ENCODE assay signal across 31 mouse cellular contexts in genomic region chr3:108921822-108922221, GRCm38 (mm10). TPM values are rescaled to one million over a fixed set of nuclear protein-coding genes. Genes with fewer than 3 reads are reported as not detected.
DNase-seq lines count a peak whose midpoint lies in the region; ATAC-seq and TF ChIP-seq lines count a peak whose summit lies in the region.
"Had no signal": no experiment of that assay in that cellular context is flagged by ENCODE, and none has a peak within 500 bp of the region (broad histone marks: within the 10 kb centered on the region; RNA-seq: fewer than 3 reads in every experiment).

No protein-coding gene starts in this region.

- TF ChIP-seq CTCF in stomach, postnatal 0 days (IDR thresholded peaks at IDR 0.05; ENCODE audit: low read depth) = no peak

- no peak for DNase-seq in stomach, postnatal 0 days (ENCODE audit: low spot score)
- no peak for DNase-seq in midbrain, embryonic 10.5 days (ENCODE audit: low spot score)
- no peak for DNase-seq in gastrocnemius, adult 8-10 months (ENCODE audit: low spot score in 2 of 2)
- no peak for DNase-seq in spleen, adult 12 weeks (ENCODE audit: low spot score)
- DNase-seq: adrenal gland, adult 2 months; cerebellum, adult 18-20 months; cerebellum, postnatal 25 days; embryo, embryonic 11 days; gastrocnemius, adult 2 months; heart, postnatal 14 days; kidney, adult 11 months; midbrain, embryonic 14.5 days had no signal

- H3K36me3 ChIP-seq in stomach, embryonic 15.5 days = no peaks in the 10 kb centered on the region
- H3K36me3 ChIP-seq in stomach, postnatal 0 days (ENCODE audit: control insufficient read depth, insufficient read depth, low read length) = no peaks in the 10 kb centered on the region
- no peaks in the 10 kb centered on the region for H3K36me3 ChIP-seq in liver, embryonic 15.5 days (replicated peaks)
- no peaks in the 10 kb centered on the region for H3K36me3 ChIP-seq in midbrain, embryonic 10.5 days
- H3K36me3 ChIP-seq: embryonic facial prominence, embryonic 13.5 days; hindbrain, embryonic 12.5 days; limb, embryonic 10.5 days had no signal

- no peaks in the 10 kb centered on the region for H3K27me3 ChIP-seq in stomach, embryonic 15.5 days (replicated peaks)
- no peaks in the 10 kb centered on the region for H3K27me3 ChIP-seq in stomach, postnatal 0 days (ENCODE audit: control insufficient read depth, insufficient read depth, low read length)
- no peaks in the 10 kb centered on the region for H3K27me3 ChIP-seq in liver, embryonic 15.5 days
- H3K27me3 ChIP-seq in midbrain, embryonic 10.5 days (ENCODE audit: low read depth, poor library complexity, severe bottlenecking) = no peaks in the 10 kb centered on the region
- H3K27me3 ChIP-seq: embryonic facial prominence, embryonic 13.5 days; hindbrain, embryonic 12.5 days had no signal

- H3K4me2 ChIP-seq in stomach, embryonic 15.5 days = no peak overlapping the region
- no peak overlapping the region for H3K4me2 ChIP-seq in stomach, postnatal 0 days (replicated peaks; ENCODE audit: low read depth)
- peak overlapping the region; percentile 11; the same call in 1 of the 2 replicates for H3K4me2 ChIP-seq in liver, embryonic 15.5 days
- H3K4me2 ChIP-seq: embryonic facial prominence, embryonic 13.5 days; heart, embryonic 11.5 days; hindbrain, embryonic 12.5 days had no signal

- no peak overlapping the region for H3K9ac ChIP-seq in stomach, embryonic 15.5 days
- no peak overlapping the region for H3K9ac ChIP-seq in stomach, postnatal 0 days (ENCODE audit: low read length)
- H3K9ac ChIP-seq in liver, embryonic 15.5 days = no peak overlapping the region
- H3K9ac ChIP-seq: embryonic facial prominence, embryonic 13.5 days; hindbrain, embryonic 12.5 days had no signal

- H3K27ac ChIP-seq in stomach, embryonic 15.5 days = no peak overlapping the region
- no peak overlapping the region for H3K27ac ChIP-seq in stomach, postnatal 0 days (replicated peaks)
- peak overlapping the region; percentile 63 for H3K27ac ChIP-seq in liver, embryonic 15.5 days (replicated peaks)
- H3K27ac ChIP-seq in midbrain, embryonic 10.5 days (replicated peaks) = no peak overlapping the region
- H3K27ac ChIP-seq: embryonic facial prominence, embryonic 13.5 days; gastrocnemius, adult 2 months; hindbrain, embryonic 12.5 days; limb, embryonic 10.5 days had no signal

- peak; percentile 83 for ATAC-seq in stomach, embryonic 15.5 days (ENCODE audit: insufficient read depth, low FRiP score, low read depth)
- ATAC-seq in stomach, postnatal 0 days (ENCODE audit: low FRiP score, low TSS enrichment) = no peak
- peak; percentile 84 for ATAC-seq in erythroid progenitor cell, adult 5-6 weeks (replicated peaks; ENCODE audit: low FRiP score, poor library complexity, severe bottlenecking)
- ATAC-seq in liver, embryonic 15.5 days (ENCODE audit: insufficient read depth) = peak; percentile 96
- ATAC-seq: forebrain, embryonic 14.5 days; lung, postnatal 0 days had no signal

- H3K4me3 ChIP-seq in stomach, embryonic 15.5 days (replicated peaks) = no peak overlapping the region
- H3K4me3 ChIP-seq in stomach, postnatal 0 days (ENCODE audit: low read depth, low read length) = no peak overlapping the region
- H3K4me3 ChIP-seq in liver, embryonic 15.5 days (replicated peaks) = no peak overlapping the region
- H3K4me3 ChIP-seq in midbrain, embryonic 10.5 days = no peak overlapping the region
- H3K4me3 ChIP-seq: embryonic facial prominence, embryonic 13.5 days; gastrocnemius, adult 2 months; hindbrain, embryonic 12.5 days; limb, embryonic 10.5 days had no signal

- TF ChIP-seq EP300 in stomach, postnatal 0 days (optimal IDR thresholded peaks at IDR 0.05) = no peak

- WGBS in stomach, embryonic 15.5 days = 80% methylated on average over 1 of the region's 1 CpGs
- WGBS in stomach, postnatal 0 days = 83% methylated on average over 1 of the region's 1 CpGs
- 43% methylated on average over 1 of the region's 1 CpGs for WGBS in liver, embryonic 15.5 days (ENCODE audit: insufficient replicate concordance)
- 88% methylated on average over 1 of the region's 1 CpGs for WGBS in midbrain, embryonic 10.5 days

- H3K4me1 ChIP-seq in stomach, embryonic 15.5 days = no peaks in the 10 kb centered on the region
- H3K4me1 ChIP-seq in stomach, postnatal 0 days (replicated peaks; ENCODE audit: control insufficient read depth, insufficient read depth) = no peaks in the 10 kb centered on the region
- H3K4me1 ChIP-seq in liver, embryonic 15.5 days (replicated peaks) = peaks cover 36% of the 10 kb centered on the region
- H3K4me1 ChIP-seq in midbrain, embryonic 10.5 days = peaks cover 9% of the 10 kb centered on the region; the same call in 1 of the 2 replicates
- H3K4me1 ChIP-seq: embryonic facial prominence, embryonic 13.5 days; hindbrain, embryonic 12.5 days; limb, embryonic 10.5 days had no signal

- no peaks in the 10 kb centered on the region for H3K9me3 ChIP-seq in stomach, embryonic 15.5 days
- H3K9me3 ChIP-seq in stomach, postnatal 0 days (ENCODE audit: control insufficient read depth, low read length) = no peaks in the 10 kb centered on the region
- no peaks in the 10 kb centered on the region for H3K9me3 ChIP-seq in liver, embryonic 15.5 days (replicated peaks)
- no peaks in the 10 kb centered on the region for H3K9me3 ChIP-seq in midbrain, embryonic 10.5 days (replicated peaks)
- H3K9me3 ChIP-seq: embryonic facial prominence, embryonic 13.5 days; hindbrain, embryonic 12.5 days; limb, embryonic 10.5 days had no signal

RNA-seq across cellular contexts. Expression of gene Prpf38b, which starts 10.3 kb away (rescaled TPM):
- 84.5 and 88.8 TPM in 2 replicates for polyA plus RNA-seq in stomach, embryonic 15.5 days (2015; fragmentation: Nextera tagmentation; extraction: Ambion mirVana)
- 26.1 and 31.1 TPM in 2 replicates for polyA plus RNA-seq in stomach, postnatal 0 days (2015; fragmentation: Nextera tagmentation; extraction: Ambion mirVana)
- 106 and 128 TPM in 2 replicates for total RNA-seq in erythroid progenitor cell, adult 5-6 weeks (2015; ENCODE audit: low replicate concordance)
- 197 and 285 TPM in 2 replicates for total RNA-seq in erythroid progenitor cell, adult 5-6 weeks (2017; ENCODE audit: low replicate concordance)
- 26.3 and 26.4 TPM in 2 replicates for polyA plus RNA-seq in liver, embryonic 15.5 days (2015; fragmentation: Nextera tagmentation; extraction: Ambion mirVana)
- polyA plus RNA-seq in midbrain, embryonic 10.5 days (2016; fragmentation: Nextera tagmentation; extraction: Ambion mirVana) = 67.2 and 68.3 TPM in 2 replicates
- total RNA-seq in gastrocnemius, adult 8-10 months (2022) = 10 to 100 TPM; 10.7 to 16.0 (median 13.3) TPM

RNA-seq across cellular contexts. Expression of gene Henmt1, which starts 17.9 kb away (rescaled TPM):
- 0.41 and 0.44 TPM in 2 replicates for polyA plus RNA-seq in stomach, embryonic 15.5 days (2015; fragmentation: Nextera tagmentation; extraction: Ambion mirVana)
- 0.15 and 0.25 TPM in 2 replicates for polyA plus RNA-seq in stomach, postnatal 0 days (2015; fragmentation: Nextera tagmentation; extraction: Ambion mirVana)
- not detected in 2 replicates for total RNA-seq in erythroid progenitor cell, adult 5-6 weeks (2015; ENCODE audit: low replicate concordance)
- total RNA-seq in erythroid progenitor cell, adult 5-6 weeks (2017; ENCODE audit: low replicate concordance) = not detected in 2 replicates
- not detected in 2 replicates for polyA plus RNA-seq in liver, embryonic 15.5 days (2015; fragmentation: Nextera tagmentation; extraction: Ambion mirVana)
- 0.62 and 0.67 TPM in 2 replicates for polyA plus RNA-seq in midbrain, embryonic 10.5 days (2016; fragmentation: Nextera tagmentation; extraction: Ambion mirVana)
- total RNA-seq in gastrocnemius, adult 8-10 months (2022) = not detected
- total RNA-seq: adrenal gland, adult 2 months; gastrocnemius, adult 2 months; heart, postnatal 14 days; liver, adult 2 months had no signal
- polyA plus RNA-seq: adrenal gland, adult 2 months; liver, adult 2 months had no signal

RNA-seq across cellular contexts. Expression of gene Gm9857, which starts 18.4 kb away (rescaled TPM):
- 0.54 TPM in 1 of 2 replicates, not detected in the other for polyA plus RNA-seq in stomach, embryonic 15.5 days (2015; fragmentation: Nextera tagmentation; extraction: Ambion mirVana)
- not detected in 2 replicates for polyA plus RNA-seq in stomach, postnatal 0 days (2015; fragmentation: Nextera tagmentation; extraction: Ambion mirVana)
- not detected in 2 replicates for total RNA-seq in erythroid progenitor cell, adult 5-6 weeks (2015; ENCODE audit: low replicate concordance)
- not detected in 2 replicates for total RNA-seq in erythroid progenitor cell, adult 5-6 weeks (2017; ENCODE audit: low replicate concordance)
- polyA plus RNA-seq in liver, embryonic 15.5 days (2015; fragmentation: Nextera tagmentation; extraction: Ambion mirVana) = not detected in 2 replicates
- not detected in 2 replicates for polyA plus RNA-seq in midbrain, embryonic 10.5 days (2016; fragmentation: Nextera tagmentation; extraction: Ambion mirVana)
- not detected for total RNA-seq in gastrocnemius, adult 8-10 months (2022)
- total RNA-seq: adrenal gland, adult 2 months; adrenal gland, postnatal 4 days; gastrocnemius, adult 2 months; heart, postnatal 14 days; layer of hippocampus, postnatal 10 days; left cerebral cortex, adult 8-10 months; liver, adult 2 months had no signal
- polyA plus RNA-seq: adrenal gland, adult 2 months; embryonic facial prominence, embryonic 13.5 days; forebrain, embryonic 14.5 days; heart, embryonic 11.5 days; hindbrain, embryonic 12.5 days; kidney, embryonic 16.5 days; limb, embryonic 10.5 days; liver, adult 2 months; lung, postnatal 0 days; midbrain, embryonic 14.5 days; neural tube, embryonic 11.5 days; spleen, adult 2 months; stomach, embryonic 14.5 days; thymus, postnatal 0 days; urinary bladder, adult 2 months had no signal

RNA-seq across cellular contexts. Expression of gene Fndc7, which starts 32.0 kb away (rescaled TPM):
- polyA plus RNA-seq in stomach, embryonic 15.5 days (2015; fragmentation: Nextera tagmentation; extraction: Ambion mirVana) = 0.08 and 0.14 TPM in 2 replicates
- polyA plus RNA-seq in stomach, postnatal 0 days (2015; fragmentation: Nextera tagmentation; extraction: Ambion mirVana) = 0.28 and 0.67 TPM in 2 replicates
- total RNA-seq in erythroid progenitor cell, adult 5-6 weeks (2015; ENCODE audit: low replicate concordance) = not detected in 2 replicates
- total RNA-seq in erythroid progenitor cell, adult 5-6 weeks (2017; ENCODE audit: low replicate concordance) = not detected in 2 replicates
- polyA plus RNA-seq in liver, embryonic 15.5 days (2015; fragmentation: Nextera tagmentation; extraction: Ambion mirVana) = 0.03 and 0.16 TPM in 2 replicates
- 0.06 TPM in 1 of 2 replicates, not detected in the other for polyA plus RNA-seq in midbrain, embryonic 10.5 days (2016; fragmentation: Nextera tagmentation; extraction: Ambion mirVana)
- not detected for total RNA-seq in gastrocnemius, adult 8-10 months (2022)
- polyA plus RNA-seq: forebrain, embryonic 14.5 days; heart, embryonic 11.5 days; kidney, embryonic 16.5 days; limb, embryonic 10.5 days; midbrain, embryonic 14.5 days; neural tube, embryonic 11.5 days; stomach, embryonic 14.5 days had no signal
